Mouse (Mus musculus): ENCODE measurements around the gene Rgs6. TPM values are rescaled to one million over a fixed set of nuclear protein-coding genes. Genes with fewer than 3 reads are reported as not detected.

The Rgs6 gene
- polyA plus RNA-seq, 1 experiment from 2014 or later: 1.8 TPM

DNA sequence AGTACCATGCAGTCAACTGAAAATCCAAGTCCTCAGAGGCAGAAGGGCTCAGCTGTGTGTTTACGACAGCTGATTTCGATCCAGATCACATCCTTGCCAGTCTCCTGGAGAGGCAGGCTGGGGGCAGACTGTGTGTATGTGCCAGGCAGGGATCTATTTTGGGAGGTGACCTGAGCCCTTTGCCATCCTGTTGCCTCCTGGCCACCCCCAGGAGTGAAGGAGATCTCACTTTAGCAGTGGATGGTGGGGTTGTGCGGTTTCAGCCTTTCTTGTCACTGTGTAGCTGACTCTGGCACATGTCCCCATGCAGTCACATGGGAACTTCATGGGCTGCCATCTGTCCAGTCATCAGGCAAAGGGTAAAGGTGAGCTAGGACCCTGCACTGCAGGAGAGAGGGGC is 557.0 kb downstream of the Rgs6 start:
- Histone ChIP-seq H3K27ac (no peak overlapping the region), H3K4me3 (replicated peaks) (no peak overlapping the region), H3K4me1 (0 out of 2 replicates have a peak, but pooled peaks cover 2% of the 10 kb centered on the region), H3K36me3 (replicated peaks) (no peaks in the 10 kb centered on the region), H3K9ac (no peak overlapping the region), H3K27me3 (no peaks in the 10 kb centered on the region), H3K9me3 (no peaks in the 10 kb centered on the region), H3K4me2 (no peak overlapping the region)
- no peak for ATAC-seq (ENCODE audit: low FRiP score)
- 82% methylated on average over 3 of the region's 3 CpGs for WGBS

DNA sequence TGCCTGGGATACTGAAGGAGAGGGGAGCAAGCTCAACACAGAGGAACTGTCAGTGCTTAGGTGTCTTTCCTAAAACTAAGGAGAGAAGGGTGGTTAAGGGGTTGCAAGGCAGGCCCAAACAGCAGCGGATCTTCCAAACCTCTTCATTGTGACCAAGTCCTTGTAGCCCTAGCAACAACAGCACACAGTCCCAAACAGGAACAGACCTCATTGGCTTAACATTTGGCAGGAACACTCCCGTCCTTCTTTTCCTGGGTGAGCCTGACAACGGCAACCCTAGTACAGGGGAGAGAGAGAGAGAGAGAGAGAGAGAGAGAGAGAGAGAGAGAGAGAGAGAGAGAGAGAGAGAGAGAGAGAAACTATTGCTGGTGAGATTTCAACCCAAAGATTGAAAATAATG is 557.8 kb downstream of the Rgs6 start:
- Histone ChIP-seq H3K27me3 (no peaks in the 10 kb centered on the region), H3K36me3 (replicated peaks) (no peaks in the 10 kb centered on the region), H3K9me3 (no peaks in the 10 kb centered on the region), H3K4me1 (0 out of 2 replicates have a peak, but pooled peaks cover 2% of the 10 kb centered on the region), H3K9ac (no peak overlapping the region), H3K27ac (no peak overlapping the region), H3K4me3 (replicated peaks) (no peak overlapping the region), H3K4me2 (no peak overlapping the region)
- 79% methylated on average over 3 of the region's 3 CpGs for WGBS
- ATAC-seq (ENCODE audit: low FRiP score): no peak

DNA sequence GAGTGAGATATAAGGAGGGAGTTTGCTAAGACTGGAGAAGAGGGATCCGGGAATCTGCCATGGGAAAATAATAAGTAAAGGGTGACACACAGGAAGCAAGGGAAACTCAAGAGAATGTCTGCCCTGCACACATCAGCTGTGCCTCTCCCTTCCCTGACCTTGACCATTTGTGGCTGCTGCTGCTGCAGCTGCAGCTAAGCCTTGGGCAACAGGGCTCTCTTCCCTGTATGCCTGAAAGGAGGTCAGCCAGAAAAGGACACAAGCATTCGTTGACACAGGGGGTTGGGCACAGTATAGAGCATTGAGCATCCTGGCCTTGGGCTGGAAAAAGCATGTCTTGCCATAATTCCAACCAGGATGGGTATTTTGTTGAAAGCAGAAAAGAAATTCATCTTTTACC is 558.8 kb downstream of the Rgs6 start:
- no peak overlapping the region for H3K4me3 ChIP-seq (replicated peaks)
- H3K4me1 ChIP-seq: 0 out of 2 replicates have a peak, but pooled peaks cover 2% of the 10 kb centered on the region
- no peaks in the 10 kb centered on the region for H3K36me3 ChIP-seq (replicated peaks)
- H3K4me2 ChIP-seq: no peak overlapping the region
- WGBS: 76% methylated on average over 2 of the region's 2 CpGs
- H3K9ac ChIP-seq: no peak overlapping the region
- no peak overlapping the region for H3K27ac ChIP-seq
- no peak for ATAC-seq (ENCODE audit: low FRiP score)
- H3K27me3 ChIP-seq: no peaks in the 10 kb centered on the region
- no peaks in the 10 kb centered on the region for H3K9me3 ChIP-seq

DNA sequence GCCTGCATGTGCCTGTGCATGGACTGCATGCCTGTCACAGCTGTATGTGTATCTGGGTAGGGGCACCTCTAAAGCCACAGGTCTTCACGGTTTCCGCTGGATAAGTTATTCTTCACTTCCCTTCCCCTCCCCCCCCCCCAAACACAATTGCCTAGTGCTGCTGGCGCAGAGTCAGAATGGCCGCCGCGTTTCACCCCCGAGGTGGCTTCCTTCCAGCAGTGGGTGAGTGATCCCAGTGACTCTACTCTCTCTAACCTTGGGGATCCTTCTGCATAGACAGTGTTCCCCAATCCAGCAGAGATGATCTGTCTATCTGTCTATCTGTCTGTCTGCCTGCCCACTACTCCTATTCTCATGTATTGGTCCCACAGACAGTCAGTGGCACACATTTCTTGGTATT is 561.9 kb downstream of the Rgs6 start:
- ATAC-seq (ENCODE audit: low FRiP score): no peak
- Histone ChIP-seq H3K4me1 (0 out of 2 replicates have a peak, but pooled peaks cover 2% of the 10 kb centered on the region), H3K36me3 (replicated peaks) (no peaks in the 10 kb centered on the region), H3K4me3 (replicated peaks) (no peak overlapping the region), H3K27ac (no peak overlapping the region), H3K9ac (no peak overlapping the region), H3K27me3 (no peaks in the 10 kb centered on the region), H3K9me3 (no peaks in the 10 kb centered on the region), H3K4me2 (no peak overlapping the region)
- WGBS: 90% methylated on average over 7 of the region's 7 CpGs

DNA sequence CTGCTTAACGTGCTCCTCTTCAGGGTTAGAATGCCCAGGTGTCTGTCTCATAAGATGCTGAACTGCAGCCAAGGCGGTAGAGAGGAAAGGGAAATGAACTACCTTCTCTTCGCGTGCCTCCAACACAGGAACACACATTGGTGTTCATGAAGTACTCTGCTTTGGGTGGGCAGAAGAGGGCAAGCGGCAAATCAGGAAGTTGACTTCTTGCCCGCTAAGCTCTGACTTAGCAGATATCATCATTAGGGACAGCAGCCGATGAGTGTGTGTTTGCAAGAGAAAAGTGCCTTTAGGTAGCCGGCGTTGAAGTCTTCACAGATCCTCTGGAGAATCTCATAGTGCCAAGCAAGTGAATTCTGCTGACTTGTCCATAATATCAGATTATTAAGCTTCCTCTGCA is 562.7 kb downstream of the Rgs6 start:
- ATAC-seq (ENCODE audit: low FRiP score): no peak

DNA sequence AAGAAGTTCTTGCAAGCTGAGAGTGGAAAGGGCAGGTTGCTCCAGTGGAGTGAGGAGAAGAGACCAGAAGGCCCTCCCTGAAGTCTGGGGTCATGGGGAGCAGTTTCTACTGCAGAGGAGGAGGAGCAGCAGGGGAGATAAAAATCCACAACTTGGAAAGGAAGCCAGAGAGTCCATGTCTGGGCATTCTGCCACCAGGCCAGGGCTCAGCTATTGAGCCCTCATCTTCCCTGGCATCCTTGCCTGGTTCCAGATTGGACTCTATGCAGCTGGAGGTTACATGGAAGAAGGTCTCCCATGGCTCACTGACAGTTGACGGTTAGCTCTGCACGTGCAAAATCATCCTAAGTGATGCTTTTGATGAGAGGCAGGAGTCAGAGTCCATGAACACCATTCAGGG is 563.4 kb downstream of the Rgs6 start:
- no peaks in the 10 kb centered on the region for H3K4me1 ChIP-seq
- H3K27me3 ChIP-seq: no peaks in the 10 kb centered on the region
- no peak for ATAC-seq (ENCODE audit: low FRiP score)
- no peak overlapping the region for H3K4me3 ChIP-seq (replicated peaks)
- no peaks in the 10 kb centered on the region for H3K9me3 ChIP-seq
- H3K36me3 ChIP-seq (replicated peaks): no peaks in the 10 kb centered on the region
- no peak overlapping the region for H3K9ac ChIP-seq
- no peak overlapping the region for H3K27ac ChIP-seq
- 88% methylated on average over 2 of the region's 2 CpGs for WGBS
- no peak overlapping the region for H3K4me2 ChIP-seq

More for the DNA sequence above, 562.7 kb downstream of the Rgs6 start:
- Histone ChIP-seq H3K27ac (no peak overlapping the region), H3K36me3 (replicated peaks) (no peaks in the 10 kb centered on the region), H3K4me1 (no peaks in the 10 kb centered on the region), H3K9me3 (no peaks in the 10 kb centered on the region), H3K4me2 (no peak overlapping the region), H3K27me3 (no peaks in the 10 kb centered on the region), H3K9ac (no peak overlapping the region), H3K4me3 (replicated peaks) (no peak overlapping the region)
- WGBS: 94% methylated on average over 9 of the region's 9 CpGs

DNA sequence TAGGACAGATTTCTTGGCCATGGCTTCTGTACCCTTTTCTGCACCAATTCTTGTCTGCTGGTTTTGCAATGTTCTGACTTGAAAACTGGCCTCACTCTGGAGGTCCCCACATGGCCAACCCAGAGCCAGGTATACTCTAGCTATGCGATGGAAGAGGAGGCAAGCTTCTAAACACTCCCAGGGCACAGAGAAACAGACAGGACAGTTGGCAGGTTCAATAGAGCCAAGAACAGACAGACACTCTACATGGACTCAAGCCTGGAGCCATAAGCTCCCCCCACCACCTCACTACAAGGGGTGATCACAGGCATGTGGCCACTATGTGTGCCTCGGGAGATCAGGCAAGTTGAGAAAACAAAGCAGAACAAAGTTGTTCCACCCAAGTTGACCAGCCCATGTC is 572.1 kb downstream of the Rgs6 start:
- WGBS: 88% methylated on average over 2 of the region's 2 CpGs
- no peak for ATAC-seq (ENCODE audit: low FRiP score)
- Histone ChIP-seq H3K4me1 (peaks cover 5% of the 10 kb centered on the region; the same call in 1 of the 2 replicates), H3K4me3 (replicated peaks) (no peak overlapping the region), H3K27me3 (no peaks in the 10 kb centered on the region), H3K9me3 (no peaks in the 10 kb centered on the region), H3K27ac (no peak overlapping the region), H3K9ac (no peak overlapping the region), H3K4me2 (no peak overlapping the region), H3K36me3 (replicated peaks) (no peaks in the 10 kb centered on the region)

DNA sequence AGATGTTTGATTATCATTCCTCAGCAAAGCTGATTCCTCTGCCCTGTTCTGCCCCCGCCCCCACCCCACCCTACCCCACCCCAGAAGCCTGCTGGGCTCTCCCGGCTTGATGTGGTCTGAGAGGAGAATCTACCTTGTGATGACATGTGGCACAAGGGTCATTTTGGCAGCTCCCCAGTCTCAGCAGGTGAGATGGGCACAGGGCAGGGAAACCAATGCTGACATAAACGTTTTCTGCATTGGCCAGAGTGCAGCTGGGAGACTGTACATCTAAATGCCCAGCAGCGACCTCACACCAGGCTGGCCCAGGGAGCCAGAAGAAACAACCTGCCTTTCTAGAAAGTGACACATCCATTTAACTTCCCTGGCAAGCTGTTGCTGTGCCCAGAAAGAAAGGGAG is 572.6 kb downstream of the Rgs6 start:
- ATAC-seq (ENCODE audit: low FRiP score): no peak
- H3K9me3 ChIP-seq: no peaks in the 10 kb centered on the region
- WGBS: 75% methylated on average over 4 of the region's 4 CpGs

DNA sequence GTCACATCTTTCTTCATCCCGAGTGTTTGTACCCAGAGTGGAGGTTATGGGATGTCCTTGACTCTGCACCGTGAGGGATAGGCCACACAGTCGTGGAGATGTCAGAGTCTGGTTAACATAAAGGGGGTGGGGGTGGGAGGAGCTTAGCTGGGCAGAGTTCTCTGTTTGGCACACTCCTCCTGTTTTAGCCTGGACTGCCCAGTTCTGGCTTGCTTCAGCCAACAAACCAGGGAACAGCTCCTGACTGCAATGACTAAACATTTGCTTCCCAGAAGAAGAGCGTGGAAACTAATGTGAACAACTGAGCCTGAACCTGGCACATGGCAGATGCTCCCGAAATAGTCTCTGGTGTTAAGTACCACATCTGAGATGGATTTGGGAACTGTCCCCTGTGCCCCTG is 575.6 kb downstream of the Rgs6 start:
- 81% methylated on average over 5 of the region's 5 CpGs for WGBS
- Histone ChIP-seq H3K4me3 (replicated peaks) (no peak overlapping the region), H3K27me3 (no peaks in the 10 kb centered on the region), H3K9ac (no peak overlapping the region), H3K36me3 (replicated peaks) (no peaks in the 10 kb centered on the region), H3K9me3 (no peaks in the 10 kb centered on the region), H3K4me2 (no peak overlapping the region), H3K4me1 (peaks cover 5% of the 10 kb centered on the region; the same call in 1 of the 2 replicates), H3K27ac (no peak overlapping the region)
- no peak for ATAC-seq (ENCODE audit: low FRiP score)

More for the DNA sequence above, 572.6 kb downstream of the Rgs6 start:
- H3K4me2 ChIP-seq: no peak overlapping the region
- no peak overlapping the region for H3K27ac ChIP-seq
- H3K36me3 ChIP-seq (replicated peaks): no peaks in the 10 kb centered on the region
- H3K27me3 ChIP-seq: no peaks in the 10 kb centered on the region
- H3K4me1 ChIP-seq: peaks cover 5% of the 10 kb centered on the region; the same call in 1 of the 2 replicates
- H3K4me3 ChIP-seq (replicated peaks): no peak overlapping the region
- no peak overlapping the region for H3K9ac ChIP-seq

DNA sequence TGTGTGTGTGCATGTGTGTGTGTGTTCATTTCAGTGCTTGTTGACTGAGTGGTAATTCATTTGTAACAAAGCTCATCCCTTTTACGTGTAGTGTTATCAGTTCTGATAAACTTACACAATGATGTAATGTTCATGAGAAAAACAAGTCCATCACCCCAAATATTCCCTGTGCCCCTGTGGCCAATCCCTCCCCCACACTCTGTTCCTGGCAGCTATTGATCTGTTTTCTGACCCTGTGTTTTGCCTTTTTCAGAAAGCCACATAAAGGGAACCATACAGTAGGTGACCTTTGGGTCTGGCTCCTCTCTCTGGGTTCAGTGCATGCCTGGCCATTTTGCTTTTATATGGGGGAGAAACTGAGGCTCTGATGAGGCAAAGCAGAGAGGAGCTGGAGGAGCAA is 577.0 kb downstream of the Rgs6 start:
- H3K27ac ChIP-seq: no peak overlapping the region
- H3K9ac ChIP-seq: no peak overlapping the region
- H3K4me3 ChIP-seq (replicated peaks): no peak overlapping the region
- H3K4me1 ChIP-seq: peaks cover 13% of the 10 kb centered on the region
- H3K9me3 ChIP-seq: no peaks in the 10 kb centered on the region
- no peaks in the 10 kb centered on the region for H3K36me3 ChIP-seq (replicated peaks)
- WGBS: 87% methylated on average over 1 of the region's 1 CpGs
- no peak overlapping the region for H3K4me2 ChIP-seq
- ATAC-seq (ENCODE audit: low FRiP score): no peak
- no peaks in the 10 kb centered on the region for H3K27me3 ChIP-seq

DNA sequence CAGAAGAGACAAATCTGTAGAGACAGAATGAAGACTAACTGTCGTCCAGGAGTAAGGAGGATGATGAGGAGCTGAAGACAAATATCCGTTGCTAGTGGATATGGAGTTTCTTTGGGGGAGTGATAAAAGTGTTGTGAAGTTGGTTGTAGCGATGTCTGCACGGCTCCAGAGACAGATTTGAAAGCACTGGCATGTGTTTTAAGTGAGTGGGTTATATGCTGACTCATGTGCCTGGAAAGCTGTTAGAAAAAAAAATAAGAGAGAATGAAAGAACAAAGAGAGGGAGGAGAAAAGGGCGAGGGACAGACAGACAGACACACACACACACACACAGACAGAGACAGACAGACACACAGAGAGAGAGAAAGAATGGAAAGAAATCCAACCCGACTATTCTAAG is 580.2 kb downstream of the Rgs6 start:
- Histone ChIP-seq H3K4me1 (peaks cover 9% of the 10 kb centered on the region), H3K27ac (no peak overlapping the region), H3K27me3 (no peaks in the 10 kb centered on the region), H3K4me3 (replicated peaks) (no peak overlapping the region), H3K4me2 (no peak overlapping the region), H3K9me3 (no peaks in the 10 kb centered on the region), H3K9ac (no peak overlapping the region), H3K36me3 (replicated peaks) (no peaks in the 10 kb centered on the region)
- WGBS: 90% methylated on average over 6 of the region's 6 CpGs
- no peak for ATAC-seq (ENCODE audit: low FRiP score)

DNA sequence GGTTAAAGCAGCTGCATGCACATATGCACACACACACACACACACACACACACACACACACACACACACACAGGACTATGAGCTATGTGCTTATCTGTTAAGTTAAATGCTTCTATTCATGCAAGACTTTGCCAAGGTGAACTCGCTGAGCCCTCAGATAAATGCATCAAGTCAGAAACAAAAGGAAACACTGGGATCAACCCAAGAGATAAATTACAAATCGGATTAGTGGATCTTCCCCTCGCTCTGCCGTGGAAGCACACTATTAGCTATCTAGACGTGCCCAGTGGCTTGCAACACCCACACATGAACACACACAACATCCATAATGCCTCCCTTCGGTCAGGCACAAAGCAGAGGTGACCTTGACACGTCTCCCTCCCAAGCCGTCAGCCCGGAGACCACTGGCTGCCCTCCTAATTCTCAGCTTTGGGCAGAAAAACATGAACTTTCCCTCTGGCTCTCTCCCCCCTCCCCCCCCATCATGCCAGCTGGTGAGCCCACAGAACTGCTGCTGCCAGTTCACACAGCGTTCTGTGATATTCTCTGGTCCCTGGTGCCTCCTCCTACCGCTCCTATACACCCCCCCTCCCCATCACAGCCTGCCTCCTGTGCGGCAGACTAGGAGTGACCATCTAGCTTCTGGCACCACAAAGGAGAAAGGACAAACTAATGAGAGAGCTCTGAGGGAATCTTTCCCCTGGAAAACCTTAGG is 581.6 kb downstream of the Rgs6 start:
- ATAC-seq (ENCODE audit: low FRiP score): no peak
- Histone ChIP-seq H3K36me3 (replicated peaks) (no peaks in the 10 kb centered on the region), H3K4me3 (replicated peaks) (no peak overlapping the region), H3K4me1 (peaks cover 9% of the 10 kb centered on the region), H3K27ac (no peak overlapping the region), H3K9ac (no peak overlapping the region), H3K9me3 (no peaks in the 10 kb centered on the region), H3K27me3 (no peaks in the 10 kb centered on the region), H3K4me2 (no peak overlapping the region)
- 42% methylated on average over 12 of the region's 12 CpGs for WGBS

DNA sequence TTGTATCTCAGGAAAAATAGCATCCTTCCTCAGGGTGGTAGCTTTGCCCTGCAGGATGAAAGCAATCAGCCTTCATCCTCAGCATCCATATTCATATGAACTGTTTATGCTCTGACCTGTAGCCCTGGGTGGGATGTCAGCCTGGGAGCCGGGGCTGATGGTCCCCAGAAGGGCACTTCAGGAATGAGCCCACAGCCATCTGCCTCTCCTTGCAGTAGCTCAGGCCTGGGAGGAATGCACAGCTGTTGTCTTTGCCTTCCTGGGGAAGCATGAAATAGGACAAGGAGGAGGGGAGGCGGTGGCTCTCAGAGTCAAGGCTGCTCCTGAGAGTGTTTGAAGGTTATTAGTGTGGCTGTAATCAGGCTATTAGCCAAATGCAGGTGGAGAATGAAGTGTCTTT is 590.7 kb downstream of the Rgs6 start:
- 73% methylated on average over 2 of the region's 2 CpGs for WGBS
- Histone ChIP-seq H3K27me3 (no peaks in the 10 kb centered on the region), H3K9me3 (no peaks in the 10 kb centered on the region), H3K36me3 (replicated peaks) (no peaks in the 10 kb centered on the region), H3K27ac (no peak overlapping the region), H3K4me1 (no peaks in the 10 kb centered on the region), H3K4me2 (no peak overlapping the region), H3K9ac (no peak overlapping the region), H3K4me3 (replicated peaks) (no peak overlapping the region)
- no peak for ATAC-seq (ENCODE audit: low FRiP score)

Measured in forebrain, embryonic 12.5 days (tissue).